Mouse (Mus musculus) embryonic facial prominence, embryonic 15.5 days (tissue): ENCODE measurements around the gene Rpl13. TPM values are rescaled to one million over a fixed set of nuclear protein-coding genes. Genes with fewer than 3 reads are reported as not detected.

Experiments used
- ATAC-seq: fragments of 200-750 bp; cut with Nextera tagmentation; 2 replicates; pipeline ENCODE4 v1.8.0; 2017; ENCODE audit warnings: low read depth, moderate TSS enrichment; ENCODE audit not compliant: insufficient number of reproducible peaks, low FRiP score, low TSS enrichment
- H3K27ac ChIP-seq: fragments of 300-500 bp; sonication (generic); replicated peaks from 2 replicates; pipeline ENCODE4 v1.5.1; 2015; ENCODE audit warnings: mild to moderate bottlenecking, inconsistent platforms
- H3K27me3 ChIP-seq: fragments of 300-500 bp; sonication (generic); 2 replicates; pipeline ENCODE4 v1.6.1; 2015; ENCODE audit warnings: inconsistent platforms
- H3K36me3 ChIP-seq: fragments of 300-500 bp; sonication (generic); 2 replicates; pipeline ENCODE4 v1.6.1; 2015; ENCODE audit warnings: mild to moderate bottlenecking, inconsistent platforms
- H3K4me1 ChIP-seq: fragments of 300-500 bp; sonication (generic); 2 replicates; pipeline ENCODE4 v1.6.1; 2015; ENCODE audit warnings: inconsistent platforms
- H3K4me2 ChIP-seq: fragments of 300-500 bp; sonication (generic); replicated peaks from 2 replicates; pipeline ENCODE4 v1.6.1; 2015; ENCODE audit warnings: mild to moderate bottlenecking, inconsistent platforms
- H3K4me3 ChIP-seq: fragments of 300-500 bp; sonication (generic); replicated peaks from 2 replicates; pipeline ENCODE4 v1.5.1; 2015; ENCODE audit warnings: mild to moderate bottlenecking, inconsistent platforms
- H3K9ac ChIP-seq: fragments of 300-500 bp; sonication (generic); 2 replicates; pipeline ENCODE4 v1.6.1; 2015; ENCODE audit warnings: inconsistent platforms
- H3K9me3 ChIP-seq: fragments of 300-500 bp; sonication (generic); replicated peaks from 2 replicates; pipeline ENCODE4 v1.6.1; 2016; ENCODE audit warnings: inconsistent platforms
- WGBS: fragments of 180-500 bp; shearing (Covaris S2); methylation state at CpG from one replicate; pipeline ENCODE4 v1.1.7; 2015; 5-methylcytosine and 5-hydroxymethylcytosine counted together
- polyA plus RNA-seq: library from polyadenylated mRNA; unstranded; fragments of >200 nt; fragmentation: Nextera tagmentation; extraction: Ambion mirVana; gene quantifications from 2 replicates; pipeline ENCODE4 v1.2.1, GENCODE M21; 2015

Gene Rpl13
- polyA plus RNA-seq, 1 experiment from 2014 or later = 1,540 TPM

DNA sequence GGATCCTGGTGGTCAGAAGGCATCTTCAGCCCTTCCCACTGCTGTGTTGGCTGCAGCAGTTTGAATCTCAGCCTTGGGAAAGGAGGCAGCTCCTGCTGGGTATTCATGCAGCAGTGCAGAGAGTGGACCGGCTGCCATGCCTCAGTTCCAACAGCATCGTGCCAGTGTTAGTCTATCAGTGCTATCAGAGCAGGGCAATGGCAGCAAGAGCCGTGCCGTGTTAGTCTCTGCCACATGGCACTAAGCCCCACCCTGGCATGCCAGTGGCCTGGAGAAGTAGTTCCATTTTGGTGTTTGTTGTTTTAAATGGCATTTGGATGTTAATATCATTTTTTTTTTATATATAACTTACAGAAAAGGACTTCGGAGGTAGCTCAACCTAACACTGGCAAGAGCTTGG is 6.8 kb downstream of the Rpl13 start:
- Histone ChIP-seq H3K27me3 (no peaks in the 10 kb centered on the region), H3K27ac (no peak overlapping the region), H3K9ac (no peak overlapping the region), H3K4me1 (peaks cover 14% of the 10 kb centered on the region), H3K4me3 (no peak overlapping the region), H3K36me3 (peaks cover 19% of the 10 kb centered on the region), H3K4me2 (no peak overlapping the region), H3K9me3 (no peaks in the 10 kb centered on the region)
- no peak for ATAC-seq
- 84% methylated on average over 5 of the region's 5 CpGs for WGBS

DNA sequence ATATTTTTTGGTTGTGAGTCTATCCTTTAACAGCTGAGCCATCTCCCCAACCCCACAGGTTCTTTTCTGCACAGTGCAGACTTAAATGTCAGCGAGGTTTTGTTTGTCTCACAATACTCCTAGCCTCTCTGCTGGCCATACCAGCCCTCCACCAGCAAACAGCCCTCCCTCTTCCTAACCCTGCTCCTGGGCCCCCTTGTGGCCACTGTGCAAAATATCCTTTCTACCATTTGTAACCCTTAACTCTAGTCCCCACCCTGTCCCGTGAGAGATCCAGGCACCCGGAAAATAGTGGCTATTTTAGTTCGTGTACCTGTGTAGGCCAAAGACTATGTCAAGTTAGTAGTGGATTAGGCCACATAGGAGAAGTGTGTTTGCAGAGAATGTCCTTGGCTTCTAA is 8.5 kb downstream of the Rpl13 start:
- 0 out of 2 replicates have a peak, but pooled peaks have one; percentile 34 for ATAC-seq
- peaks cover 15% of the 10 kb centered on the region for H3K4me1 ChIP-seq
- H3K9ac ChIP-seq = no peak overlapping the region
- 15% methylated on average over 4 of the region's 4 CpGs for WGBS
- H3K4me3 ChIP-seq = no peak overlapping the region
- no peaks in the 10 kb centered on the region for H3K9me3 ChIP-seq
- no peak overlapping the region for H3K4me2 ChIP-seq
- no peak overlapping the region for H3K27ac ChIP-seq
- H3K27me3 ChIP-seq = peaks cover 2% of the 10 kb centered on the region
- peaks cover 2% of the 10 kb centered on the region for H3K36me3 ChIP-seq

DNA sequence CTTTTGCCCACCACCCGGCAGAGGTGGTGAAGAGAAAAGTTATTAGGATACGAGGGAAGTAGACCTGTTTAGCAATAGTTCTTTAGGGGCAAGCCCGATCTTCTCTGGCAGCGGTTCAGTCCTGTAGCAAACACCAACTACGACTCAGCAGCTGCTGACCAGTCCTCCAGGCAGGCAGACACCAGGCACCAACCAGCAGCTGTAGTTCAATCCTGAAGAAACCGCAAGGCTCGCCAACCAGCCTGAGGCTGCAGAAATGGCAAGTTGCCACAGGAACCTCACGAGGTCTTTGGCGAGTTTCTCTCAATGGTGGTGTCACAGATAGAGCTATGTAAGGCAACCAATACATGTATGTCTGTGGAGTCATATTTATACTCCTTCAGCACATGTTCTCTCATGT is 10.7 kb downstream of the Rpl13 start:
- Histone ChIP-seq H3K27ac (no peak overlapping the region), H3K9me3 (no peaks in the 10 kb centered on the region), H3K36me3 (no peaks in the 10 kb centered on the region), H3K4me1 (peaks cover 31% of the 10 kb centered on the region), H3K4me3 (no peak overlapping the region), H3K27me3 (peaks cover 24% of the 10 kb centered on the region), H3K4me2 (no peak overlapping the region), H3K9ac (no peak overlapping the region)
- no peak for ATAC-seq
- 60% methylated on average over 9 of the region's 9 CpGs for WGBS

DNA sequence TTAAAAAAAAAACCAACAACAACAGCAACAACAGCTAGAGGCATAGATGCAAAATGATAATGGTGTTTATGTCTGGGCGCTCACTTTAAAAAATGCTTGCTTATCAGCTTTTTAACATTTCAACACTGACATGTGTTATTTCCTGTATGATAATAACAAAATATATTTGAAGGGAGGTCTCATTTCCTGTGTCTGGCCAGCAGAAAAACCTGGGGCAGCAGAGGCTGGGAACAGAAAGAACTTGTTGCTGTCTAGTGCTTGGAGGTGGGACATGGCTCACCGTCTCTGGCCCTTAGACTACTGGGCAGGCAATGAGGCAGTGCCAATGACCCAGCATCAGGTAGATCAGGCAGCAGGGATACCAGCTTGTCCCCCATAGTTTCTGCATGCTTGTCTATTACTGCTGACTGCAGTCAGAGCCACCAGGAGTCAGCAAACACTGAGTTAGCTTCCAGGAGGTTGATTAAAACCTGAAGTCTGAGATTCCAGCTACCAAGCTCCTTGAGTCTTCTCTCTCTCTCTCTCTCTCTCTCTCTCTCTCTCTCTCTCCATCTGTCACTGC is 11.8 kb downstream of the Rpl13 start:
- H3K4me1 ChIP-seq = peaks cover 35% of the 10 kb centered on the region
- ATAC-seq = 0 out of 2 replicates have a peak, but pooled peaks have one; percentile 27
- no peaks in the 10 kb centered on the region for H3K36me3 ChIP-seq
- no peak overlapping the region; the same call in 1 of the 2 replicates for H3K9ac ChIP-seq
- no peak overlapping the region for H3K4me3 ChIP-seq
- H3K27me3 ChIP-seq = peaks cover 35% of the 10 kb centered on the region
- no peaks in the 10 kb centered on the region for H3K9me3 ChIP-seq
- H3K4me2 ChIP-seq = no peak overlapping the region
- WGBS = 48% methylated on average over 2 of the region's 2 CpGs
- no peak overlapping the region for H3K27ac ChIP-seq

DNA sequence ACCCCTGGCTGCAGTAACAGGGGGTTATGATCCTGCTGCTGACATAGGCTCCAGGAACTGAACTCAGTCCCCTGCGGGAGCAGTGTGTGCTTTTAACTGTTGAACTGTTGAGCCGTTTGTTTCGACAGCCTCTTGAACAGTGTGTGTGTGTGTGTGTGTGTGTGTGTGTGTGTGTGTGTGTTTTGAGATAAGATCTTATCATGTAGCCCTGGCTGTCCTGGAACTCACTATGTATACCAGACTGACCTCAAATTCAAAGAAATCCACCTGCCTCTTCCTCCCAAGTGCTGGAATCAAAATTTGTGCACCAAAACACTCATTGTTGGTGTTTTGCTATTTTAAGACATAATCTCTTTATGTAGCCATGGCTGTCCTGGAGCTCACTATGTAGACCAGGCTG is 12.5 kb downstream of the Rpl13 start:
- no peaks in the 10 kb centered on the region for H3K36me3 ChIP-seq
- H3K4me3 ChIP-seq = no peak overlapping the region
- no peak overlapping the region for H3K4me2 ChIP-seq
- no peaks in the 10 kb centered on the region for H3K9me3 ChIP-seq
- ATAC-seq = no peak
- peaks cover 41% of the 10 kb centered on the region for H3K27me3 ChIP-seq
- H3K4me1 ChIP-seq = peaks cover 35% of the 10 kb centered on the region
- no peak overlapping the region for H3K27ac ChIP-seq
- 42% methylated on average over 3 of the region's 3 CpGs for WGBS
- H3K9ac ChIP-seq = no peak overlapping the region

DNA sequence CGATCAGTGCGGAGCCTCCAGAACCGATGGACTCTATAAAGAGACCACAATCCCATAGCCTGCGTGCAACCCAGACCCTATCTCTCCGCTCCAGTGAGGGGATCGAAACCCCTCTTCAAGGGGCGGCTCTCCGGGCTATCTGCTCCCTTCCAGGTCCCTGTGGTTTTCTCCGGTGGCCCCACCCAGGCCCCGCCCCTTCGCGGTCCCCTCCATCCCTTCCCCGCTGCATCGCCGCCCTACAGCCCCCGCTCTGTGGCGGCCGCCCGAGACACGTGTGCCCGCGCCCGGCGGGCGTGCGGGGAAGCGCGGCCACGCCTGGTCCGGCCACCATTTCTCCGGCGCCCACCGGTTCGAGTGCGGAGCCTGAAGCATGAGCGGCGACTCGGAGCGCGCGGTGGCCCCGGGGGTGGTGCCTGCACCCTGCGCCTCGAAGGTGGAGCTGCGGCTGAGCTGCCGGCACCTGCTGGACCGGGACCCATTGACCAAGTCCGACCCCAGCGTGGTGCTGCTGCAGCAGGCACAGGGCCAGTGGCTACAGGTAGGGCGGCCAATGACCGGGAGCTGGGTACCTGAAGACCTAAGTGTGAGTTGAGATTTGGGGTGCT is 15.1 kb downstream of the Rpl13 start, which contains the start of gene Cpne7:
TSS of gene Cpne7 (plus strand) at position 248 of the 605 bp plus-strand sequence.
- Histone ChIP-seq H3K4me3 (peak within 1 kb of the TSS; percentile 43), H3K27ac (no peak within 1 kb of the TSS), H3K4me1 (peaks cover 28% of the 10 kb centered on the region), H3K27me3 (peaks cover 44% of the 10 kb centered on the region), H3K9ac (peak within 1 kb of the TSS; percentile 15; the same call in 1 of the 2 replicates), H3K36me3 (no peaks in the 10 kb centered on the region), H3K4me2 (peak within 1 kb of the TSS; percentile 75), H3K9me3 (no peaks in the 10 kb centered on the region)
- under 1% methylated on average over 45 of the region's 51 CpGs for WGBS
- no peak for ATAC-seq

DNA sequence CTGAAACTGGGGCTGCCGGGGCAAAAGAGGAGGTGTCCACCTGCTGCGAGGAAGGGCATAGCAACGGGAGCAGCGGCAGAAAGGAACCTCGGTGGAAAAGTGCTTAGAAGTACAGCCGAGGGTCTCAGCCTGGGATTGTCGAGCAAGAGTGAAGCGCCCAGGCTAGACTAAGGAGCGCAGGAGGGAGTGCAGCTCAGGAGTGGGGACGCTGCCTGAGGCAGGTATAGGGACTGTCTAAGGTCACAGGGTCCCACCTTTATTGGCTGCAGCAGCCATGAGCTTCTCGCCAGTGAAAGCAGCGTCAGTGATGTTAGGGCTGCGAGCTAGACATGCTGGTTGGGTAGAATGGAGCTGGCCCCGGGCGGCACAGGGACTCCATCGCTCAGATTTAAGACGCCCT is 15.6 kb downstream of the Rpl13 start:
- H3K4me2 ChIP-seq = peak overlapping the region; percentile 75
- no peaks in the 10 kb centered on the region for H3K36me3 ChIP-seq
- no peak for ATAC-seq
- peaks cover 44% of the 10 kb centered on the region for H3K27me3 ChIP-seq
- H3K4me1 ChIP-seq = peaks cover 28% of the 10 kb centered on the region
- no peaks in the 10 kb centered on the region for H3K9me3 ChIP-seq
- 3% methylated on average over 17 of the region's 17 CpGs for WGBS
- peak overlapping the region; percentile 43 for H3K4me3 ChIP-seq
- 0 out of 2 replicates have a peak overlapping the region, but pooled peaks have one; percentile 15 for H3K9ac ChIP-seq
- no peak overlapping the region for H3K27ac ChIP-seq

DNA sequence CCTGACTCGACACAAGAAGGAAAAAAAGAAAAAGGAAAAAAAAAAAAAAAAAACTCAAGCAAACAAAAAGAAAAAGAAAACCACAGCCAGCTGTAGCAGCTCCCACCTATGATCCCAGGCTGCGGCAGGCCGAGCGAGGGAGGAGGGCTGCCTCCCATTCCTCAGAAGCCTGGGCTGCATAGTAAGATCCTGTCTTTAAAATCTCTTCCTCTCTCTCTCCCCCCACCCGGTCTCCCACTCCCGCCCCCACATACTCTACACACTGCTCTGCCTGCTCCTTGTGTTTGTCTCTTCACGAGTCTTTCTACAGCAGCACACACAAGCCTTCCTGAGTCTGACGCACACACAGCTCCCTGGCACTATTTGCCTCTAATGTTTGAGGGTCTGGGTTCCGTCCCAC is 19.9 kb downstream of the Rpl13 start:
- no peak overlapping the region for H3K4me2 ChIP-seq
- no peaks in the 10 kb centered on the region for H3K9me3 ChIP-seq
- H3K4me3 ChIP-seq = no peak overlapping the region
- no peak for ATAC-seq
- 55% methylated on average over 9 of the region's 9 CpGs for WGBS
- H3K9ac ChIP-seq = no peak overlapping the region
- H3K27me3 ChIP-seq = peaks cover 29% of the 10 kb centered on the region
- no peak overlapping the region for H3K27ac ChIP-seq
- peaks cover 33% of the 10 kb centered on the region for H3K4me1 ChIP-seq
- no peaks in the 10 kb centered on the region for H3K36me3 ChIP-seq

DNA sequence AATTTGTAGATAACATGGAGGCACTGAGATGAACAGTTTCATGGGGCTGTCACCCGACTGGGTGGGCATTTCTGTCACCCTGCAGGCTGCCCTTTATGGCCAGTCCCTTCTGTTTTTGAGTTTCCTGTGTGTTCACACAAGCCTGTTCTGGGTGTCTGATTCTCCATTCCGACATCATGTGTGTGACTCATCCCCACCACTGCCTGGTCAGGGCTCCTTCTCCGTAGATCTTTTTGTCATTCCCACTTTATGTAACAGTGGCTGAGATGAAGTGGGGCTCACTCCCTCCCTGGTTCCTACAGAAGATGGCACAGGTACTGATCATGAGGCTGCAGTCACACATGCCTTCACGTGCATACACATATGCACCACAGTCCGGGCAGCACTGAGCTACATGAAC is 20.5 kb downstream of the Rpl13 start:
- H3K27me3 ChIP-seq = peaks cover 23% of the 10 kb centered on the region
- no peak for ATAC-seq

DNA sequence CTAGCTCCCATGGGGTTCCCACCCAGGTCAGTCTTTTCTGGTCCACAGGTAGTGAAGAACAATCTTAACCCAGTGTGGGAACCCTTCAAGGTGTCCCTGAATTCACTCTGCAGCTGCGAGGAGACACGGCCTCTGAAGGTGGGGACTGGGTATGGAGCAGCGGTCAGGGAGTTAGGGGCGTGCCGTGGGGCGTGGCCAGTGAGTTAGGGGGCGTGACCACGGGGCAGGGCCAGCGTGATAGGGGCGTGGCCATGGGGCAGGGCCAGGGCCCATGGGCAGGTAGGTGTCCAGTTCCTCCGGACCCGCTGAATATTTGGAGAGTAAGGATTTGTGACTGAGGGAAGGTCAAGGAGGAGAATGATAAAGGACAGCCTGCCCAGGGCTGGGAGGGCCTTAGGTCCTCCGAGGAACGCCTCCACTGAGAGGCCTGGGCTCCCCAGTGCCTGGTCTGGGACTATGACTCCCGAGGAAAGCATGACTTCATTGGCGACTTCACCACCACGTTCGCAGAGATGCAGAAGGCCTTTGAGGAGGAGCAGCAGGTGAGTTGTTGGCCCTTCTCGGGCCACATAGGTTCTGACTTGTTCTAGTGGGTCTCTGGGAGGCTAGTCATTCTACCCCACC is 24.2 kb downstream of the Rpl13 start:
- WGBS = 10% methylated on average over 19 of the region's 19 CpGs
- Histone ChIP-seq H3K4me2 (no peak overlapping the region), H3K36me3 (no peaks in the 10 kb centered on the region), H3K9me3 (no peaks in the 10 kb centered on the region), H3K27ac (no peak overlapping the region), H3K27me3 (no peaks in the 10 kb centered on the region), H3K4me1 (peaks cover 20% of the 10 kb centered on the region), H3K4me3 (no peak overlapping the region), H3K9ac (no peak overlapping the region)
- ATAC-seq = no peak; the same call in 1 of the 2 replicates

More for the DNA sequence above, 20.5 kb downstream of the Rpl13 start:
- Histone ChIP-seq H3K27ac (no peak overlapping the region), H3K4me3 (no peak overlapping the region), H3K36me3 (no peaks in the 10 kb centered on the region), H3K4me2 (no peak overlapping the region), H3K9ac (no peak overlapping the region), H3K4me1 (peaks cover 27% of the 10 kb centered on the region), H3K9me3 (no peaks in the 10 kb centered on the region)
- WGBS = 81% methylated on average over 5 of the region's 5 CpGs

DNA sequence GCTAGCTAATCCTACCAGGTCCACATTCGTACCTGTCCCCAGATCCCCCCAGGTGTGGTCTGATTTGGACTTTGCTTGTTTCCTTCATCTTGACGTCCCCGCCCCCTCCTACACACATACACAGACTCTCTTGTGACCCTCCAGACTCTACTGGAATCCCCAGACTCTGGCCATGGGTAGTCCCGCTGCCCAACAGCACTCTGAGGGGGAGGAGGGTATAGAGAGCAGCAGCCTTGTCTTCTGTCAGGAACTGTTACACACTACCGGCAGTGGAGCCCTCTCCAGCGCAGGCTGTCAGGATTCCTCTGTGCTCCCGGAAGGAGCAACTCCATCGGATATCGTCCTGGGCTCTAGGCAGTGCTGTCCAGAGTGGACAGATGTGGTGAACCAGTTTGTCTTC is 28.9 kb downstream of the Rpl13 start:
- no peak overlapping the region for H3K4me3 ChIP-seq
- no peaks in the 10 kb centered on the region for H3K27me3 ChIP-seq
- ATAC-seq = no peak
- WGBS = 62% methylated on average over 9 of the region's 9 CpGs
- no peaks in the 10 kb centered on the region for H3K9me3 ChIP-seq
- 0 out of 2 replicates have a peak overlapping the region, but pooled peaks have one; percentile 19 for H3K27ac ChIP-seq
- H3K36me3 ChIP-seq = no peaks in the 10 kb centered on the region
- H3K4me2 ChIP-seq = no peak overlapping the region
- peaks cover 21% of the 10 kb centered on the region for H3K4me1 ChIP-seq
- H3K9ac ChIP-seq = no peak overlapping the region
